Mouse (Mus musculus): ENCODE measurements around the gene Pacsin3. TPM values are rescaled to one million over a fixed set of nuclear protein-coding genes. Genes with fewer than 3 reads are reported as not detected.
"Not testable (repeated sequence)": the region's sequence is repeated elsewhere in the genome, so short reads cannot be mapped to it uniquely, and the experiment has no call there.

Pacsin3 gene
- polyA plus RNA-seq (2016; fragmentation: Nextera tagmentation; extraction: Ambion mirVana), result 38.9 and 40.5 TPM in 2 replicates

- WGBS, result under 1% methylated on average over 27 of the region's 27 CpGs
- Histone ChIP-seq H3K27ac (replicated peaks) (peak within 1 kb of the TSS; percentile 91), H3K27me3 (ENCODE audit: low read depth, poor library complexity, severe bottlenecking) (peaks cover 51% of the 10 kb centered on the region), H3K36me3 (0 out of 2 replicates have a peak, but pooled peaks cover 7% of the 10 kb centered on the region), H3K4me3 (peak within 1 kb of the TSS; percentile 79), H3K4me1 (peaks cover 43% of the 10 kb centered on the region), H3K9me3 (replicated peaks) (no peaks in the 10 kb centered on the region)
- DNase-seq (ENCODE audit: low spot score), result peak; percentile 65
Measured at GRCm38 (mm10) chr2:91255661-91256150, at the start of gene Pacsin3. Gene Pacsin3 (plus strand): TSS chr2:91255954.

GRCm38 (mm10) chr2:91206254-91206775 lies 49.4 kb upstream of the Pacsin3 start:
- Histone ChIP-seq H3K27ac (replicated peaks) (no peak overlapping the region), H3K4me3 (no peak overlapping the region), H3K36me3 (peaks cover 66% of the 10 kb centered on the region), H3K27me3 (ENCODE audit: low read depth, poor library complexity, severe bottlenecking) (no peaks in the 10 kb centered on the region), H3K9me3 (replicated peaks) (no peaks in the 10 kb centered on the region), H3K4me1 (peaks cover 26% of the 10 kb centered on the region)
- no peak for DNase-seq (ENCODE audit: low spot score)
- 89% methylated on average over 9 of the region's 9 CpGs for WGBS

GRCm38 (mm10) chr2:91213311-91213710 lies 42.4 kb upstream of the Pacsin3 start:
- H3K27ac ChIP-seq (replicated peaks), result no peak overlapping the region
- H3K36me3 ChIP-seq, result peaks cover 84% of the 10 kb centered on the region
- H3K4me1 ChIP-seq, result no peaks in the 10 kb centered on the region
- no peak overlapping the region for H3K4me3 ChIP-seq
- DNase-seq (ENCODE audit: low spot score), result no peak
- no peaks in the 10 kb centered on the region for H3K9me3 ChIP-seq (replicated peaks)
- H3K27me3 ChIP-seq (ENCODE audit: low read depth, poor library complexity, severe bottlenecking), result no peaks in the 10 kb centered on the region

GRCm38 (mm10) chr2:91217032-91217431 lies 38.7 kb upstream of the Pacsin3 start:
- H3K4me1 ChIP-seq, result no peaks in the 10 kb centered on the region
- H3K36me3 ChIP-seq, result peaks cover 49% of the 10 kb centered on the region
- H3K4me3 ChIP-seq, result no peak overlapping the region
- no peaks in the 10 kb centered on the region for H3K27me3 ChIP-seq (ENCODE audit: low read depth, poor library complexity, severe bottlenecking)
- no peaks in the 10 kb centered on the region for H3K9me3 ChIP-seq (replicated peaks)
- H3K27ac ChIP-seq (replicated peaks), result no peak overlapping the region
- 74% methylated on average over 4 of the region's 4 CpGs for WGBS
- no peak for DNase-seq (ENCODE audit: low spot score)

- Histone ChIP-seq H3K36me3 (peaks cover 16% of the 10 kb centered on the region; the same call in 1 of the 2 replicates), H3K27me3 (ENCODE audit: low read depth, poor library complexity, severe bottlenecking) (no peaks in the 10 kb centered on the region), H3K4me1 (no peaks in the 10 kb centered on the region), H3K27ac (replicated peaks) (no peak overlapping the region), H3K9me3 (replicated peaks) (no peaks in the 10 kb centered on the region), H3K4me3 (no peak overlapping the region)
- DNase-seq (ENCODE audit: low spot score), result no peak
- whole genome bisulfite sequencing, result 95% methylated on average over 3 of the region's 3 CpGs
Measured at GRCm38 (mm10) chr2:91220501-91220900, 35.3 kb upstream of the Pacsin3 start.

- Histone ChIP-seq H3K4me1 (no peaks in the 10 kb centered on the region), H3K4me3 (no peak overlapping the region), H3K27me3 (ENCODE audit: low read depth, poor library complexity, severe bottlenecking) (no peaks in the 10 kb centered on the region), H3K27ac (replicated peaks) (no peak overlapping the region), H3K36me3 (no peaks in the 10 kb centered on the region), H3K9me3 (replicated peaks) (no peaks in the 10 kb centered on the region)
- DNase-seq (ENCODE audit: low spot score), result no peak
- WGBS, result 88% methylated on average over 2 of the region's 2 CpGs
Measured at GRCm38 (mm10) chr2:91223614-91224013, 32.1 kb upstream of the Pacsin3 start.

- 81% methylated on average over 2 of the region's 2 CpGs for WGBS
Measured at GRCm38 (mm10) chr2:91229735-91230134, 26.0 kb upstream of the Pacsin3 start.

GRCm38 (mm10) chr2:91236601-91237510 lies 18.9 kb upstream of the Pacsin3 start, which contains the start of gene Ddb2:
Gene Ddb2 (minus strand): TSS chr2:91236982.
- peak; percentile 96 for DNase-seq (ENCODE audit: low spot score)
- peak within 1 kb of the TSS; percentile 87 for H3K27ac ChIP-seq (replicated peaks)
- peaks cover 16% of the 10 kb centered on the region; the same call in 1 of the 2 replicates for H3K4me1 ChIP-seq
- WGBS, result under 1% methylated on average over 48 of the region's 48 CpGs
- no peaks in the 10 kb centered on the region for H3K27me3 ChIP-seq (ENCODE audit: low read depth, poor library complexity, severe bottlenecking)
- peak within 1 kb of the TSS; percentile 61 for H3K4me3 ChIP-seq
- peaks cover 4% of the 10 kb centered on the region; the same call in 1 of the 2 replicates for H3K36me3 ChIP-seq
- H3K9me3 ChIP-seq (replicated peaks), result no peaks in the 10 kb centered on the region

More at GRCm38 (mm10) chr2:91229735-91230134, 26.0 kb upstream of the Pacsin3 start:
- no peak overlapping the region for H3K4me3 ChIP-seq
- H3K36me3 ChIP-seq, result peaks cover 4% of the 10 kb centered on the region; the same call in 1 of the 2 replicates
- no peak for DNase-seq (ENCODE audit: low spot score)
- no peak overlapping the region for H3K27ac ChIP-seq (replicated peaks)
- no peaks in the 10 kb centered on the region for H3K27me3 ChIP-seq (ENCODE audit: low read depth, poor library complexity, severe bottlenecking)
- H3K4me1 ChIP-seq, result no peaks in the 10 kb centered on the region
- no peaks in the 10 kb centered on the region for H3K9me3 ChIP-seq (replicated peaks)

- WGBS, result 28% methylated on average over 4 of the region's 4 CpGs
- not testable (repeated sequence) for H3K27me3 ChIP-seq (ENCODE audit: low read depth, poor library complexity, severe bottlenecking); H3K36me3 ChIP-seq; H3K9me3 ChIP-seq (replicated peaks); DNase-seq (ENCODE audit: low spot score)
- peak overlapping the region; percentile 87 for H3K27ac ChIP-seq (replicated peaks)
- peak overlapping the region; percentile 61 for H3K4me3 ChIP-seq
- peaks cover 16% of the 10 kb centered on the region; the same call in 1 of the 2 replicates for H3K4me1 ChIP-seq
Measured at GRCm38 (mm10) chr2:91237511-91238080, 18.2 kb upstream of the Pacsin3 start.

- Histone ChIP-seq H3K4me1 (peaks cover 13% of the 10 kb centered on the region; the same call in 1 of the 2 replicates), H3K27me3 (ENCODE audit: low read depth, poor library complexity, severe bottlenecking) (no peaks in the 10 kb centered on the region), H3K4me3 (no peak overlapping the region), H3K9me3 (replicated peaks) (no peaks in the 10 kb centered on the region), H3K36me3 (no peaks in the 10 kb centered on the region), H3K27ac (replicated peaks) (no peak overlapping the region)
- 83% methylated on average over 5 of the region's 5 CpGs for WGBS
- DNase-seq (ENCODE audit: low spot score), result no peak
Measured at GRCm38 (mm10) chr2:91242547-91242946, 13.2 kb upstream of the Pacsin3 start.

- no peak for DNase-seq (ENCODE audit: low spot score)
- 62% methylated on average over 3 of the region's 3 CpGs for WGBS
- Histone ChIP-seq H3K4me1 (peaks cover 6% of the 10 kb centered on the region; the same call in 1 of the 2 replicates), H3K9me3 (replicated peaks) (no peaks in the 10 kb centered on the region), H3K27me3 (ENCODE audit: low read depth, poor library complexity, severe bottlenecking) (no peaks in the 10 kb centered on the region), H3K4me3 (no peak overlapping the region), H3K27ac (replicated peaks) (no peak overlapping the region), H3K36me3 (no peaks in the 10 kb centered on the region)
Measured at GRCm38 (mm10) chr2:91243416-91243815, 12.3 kb upstream of the Pacsin3 start.

GRCm38 (mm10) chr2:91244557-91245228 lies 11.1 kb upstream of the Pacsin3 start:
- whole genome bisulfite sequencing, result 80% methylated on average over 5 of the region's 5 CpGs

More at GRCm38 (mm10) chr2:91244557-91245228, 11.1 kb upstream of the Pacsin3 start:
- Histone ChIP-seq H3K4me3 (no peak overlapping the region), H3K4me1 (peaks cover 6% of the 10 kb centered on the region; the same call in 1 of the 2 replicates), H3K36me3 (no peaks in the 10 kb centered on the region), H3K27ac (replicated peaks) (no peak overlapping the region), H3K27me3 (ENCODE audit: low read depth, poor library complexity, severe bottlenecking) (no peaks in the 10 kb centered on the region), H3K9me3 (replicated peaks) (no peaks in the 10 kb centered on the region)
- no peak for DNase-seq (ENCODE audit: low spot score)

Measured in midbrain, embryonic 10.5 days (tissue).